Mouse (Mus musculus): ENCODE results near the gene Suclg2.

Gene Suclg2

GRCm38 (mm10) chr6:95459372-95459771 is 259.2 kb downstream of the Suclg2 start:
- DNase-seq (ENCODE audit: low spot score): no peak

DNA sequence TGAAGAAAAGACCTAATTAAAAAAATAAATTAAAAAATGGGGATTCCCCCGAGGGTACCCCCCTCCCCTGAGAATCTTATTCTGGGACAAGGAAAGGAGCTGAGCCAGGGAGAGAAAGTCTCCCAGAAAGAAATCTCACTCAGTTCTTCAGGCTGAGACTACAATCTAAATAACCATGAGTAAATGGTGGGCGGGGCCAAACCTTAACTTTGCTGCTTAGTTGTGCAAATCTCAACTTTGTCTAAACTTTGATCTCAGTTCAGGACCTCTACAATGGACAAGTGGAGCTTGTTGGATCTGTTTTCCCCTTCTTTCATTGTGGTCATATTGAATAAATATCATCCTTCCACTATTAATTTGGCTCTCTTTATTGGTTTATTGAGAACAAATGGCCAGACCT is 272.4 kb downstream of the Suclg2 start:
- no peak for DNase-seq (ENCODE audit: low spot score)

GRCm38 (mm10) chr6:95445036-95445435 is 273.6 kb downstream of the Suclg2 start:
- DNase-seq (ENCODE audit: low spot score): no peak
